Mouse (Mus musculus): ENCODE data around the gene Chfr. TPM values are rescaled to one million over a fixed set of nuclear protein-coding genes. Genes with fewer than 3 reads are reported as not detected.
A peak's percentile ranks its signal among the peaks of the same experiment; 100 is the strongest.

Chfr gene
- polyA plus RNA-seq, 1 experiment from 2014 or later, result 72.9 TPM

GRCm38 (mm10) chr5:110137816-110138215, 2.2 kb downstream of the Chfr start:
- no peaks in the 10 kb centered on the region for H3K9me3 ChIP-seq
- 96% methylated on average over 3 of the region's 3 CpGs for WGBS
- no peak overlapping the region for H3K9ac ChIP-seq
- ATAC-seq (ENCODE audit: low FRiP score, low read depth), result no peak
- peaks cover 21% of the 10 kb centered on the region for H3K4me1 ChIP-seq (replicated peaks)
- H3K27ac ChIP-seq (replicated peaks), result no peak overlapping the region
- H3K27me3 ChIP-seq, result no peaks in the 10 kb centered on the region
- H3K36me3 ChIP-seq, result peaks cover 16% of the 10 kb centered on the region; the same call in 1 of the 2 replicates
- no peak overlapping the region for H3K4me3 ChIP-seq
- no peak overlapping the region for H3K4me2 ChIP-seq

DNA sequence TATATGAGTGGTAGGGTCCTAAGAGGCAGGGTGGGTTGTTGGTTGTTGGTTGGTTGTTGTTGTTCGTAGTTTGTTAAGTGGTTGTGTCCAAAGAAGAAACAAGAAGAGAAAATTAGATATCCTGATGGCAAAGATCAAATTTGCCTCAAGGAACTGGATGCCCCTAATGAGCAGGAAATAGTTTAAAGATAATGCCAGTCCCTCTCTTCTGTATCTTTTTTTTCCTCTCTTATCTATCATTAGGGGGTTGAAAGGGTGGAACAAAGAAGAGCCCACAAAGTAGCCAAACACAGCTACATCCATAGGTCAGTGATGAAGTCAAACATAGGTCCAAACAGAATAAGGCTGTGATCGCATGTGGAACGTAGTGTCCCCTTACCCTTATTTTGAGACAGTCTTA, 3.7 kb downstream of the Chfr start:
- 98% methylated on average over 3 of the region's 3 CpGs for WGBS
- no peak overlapping the region for H3K9ac ChIP-seq
- no peaks in the 10 kb centered on the region for H3K27me3 ChIP-seq
- no peak overlapping the region for H3K4me2 ChIP-seq
- no peaks in the 10 kb centered on the region for H3K9me3 ChIP-seq
- H3K4me3 ChIP-seq, result no peak overlapping the region
- no peak overlapping the region for H3K27ac ChIP-seq (replicated peaks)
- H3K36me3 ChIP-seq, result peaks cover 28% of the 10 kb centered on the region
- peaks cover 21% of the 10 kb centered on the region for H3K4me1 ChIP-seq (replicated peaks)
- no peak for ATAC-seq (ENCODE audit: low FRiP score, low read depth)

DNA sequence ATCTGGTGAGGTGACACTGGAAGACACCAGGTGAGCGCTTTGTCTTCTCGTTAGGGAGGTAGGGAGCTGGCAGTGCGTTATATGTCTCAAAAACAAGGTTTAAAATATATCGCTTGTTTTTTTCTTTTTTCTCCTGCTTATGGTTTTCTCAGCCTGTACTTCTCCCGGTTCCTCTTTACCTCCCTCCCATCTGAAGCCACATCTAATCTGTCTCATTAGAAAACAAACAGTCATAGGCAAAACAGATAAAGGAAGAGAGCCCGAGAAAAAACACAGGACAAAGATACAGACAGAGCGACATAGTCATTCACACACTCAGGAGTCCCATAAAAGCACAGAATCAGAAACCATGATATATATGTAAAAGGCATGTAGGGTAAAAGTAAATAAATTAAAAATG, 4.8 kb downstream of the Chfr start:
- no peak for ATAC-seq (ENCODE audit: low FRiP score, low read depth)
- peaks cover 37% of the 10 kb centered on the region for H3K36me3 ChIP-seq

GRCm38 (mm10) chr5:110142309-110142708, 6.7 kb downstream of the Chfr start:
- H3K4me1 ChIP-seq (replicated peaks), result peaks cover 5% of the 10 kb centered on the region

More for the DNA sequence above, 4.8 kb downstream of the Chfr start:
- no peak overlapping the region for H3K4me2 ChIP-seq
- peaks cover 16% of the 10 kb centered on the region for H3K4me1 ChIP-seq (replicated peaks)
- H3K9me3 ChIP-seq, result no peaks in the 10 kb centered on the region
- H3K27me3 ChIP-seq, result no peaks in the 10 kb centered on the region
- H3K9ac ChIP-seq, result no peak overlapping the region
- 93% methylated on average over 7 of the region's 7 CpGs for WGBS
- no peak overlapping the region for H3K27ac ChIP-seq (replicated peaks)
- no peak overlapping the region for H3K4me3 ChIP-seq

GRCm38 (mm10) chr5:110143007-110143406, 7.4 kb downstream of the Chfr start:
- Histone ChIP-seq H3K9ac (no peak overlapping the region), H3K27me3 (no peaks in the 10 kb centered on the region), H3K9me3 (no peaks in the 10 kb centered on the region), H3K27ac (replicated peaks) (no peak overlapping the region), H3K4me2 (no peak overlapping the region), H3K36me3 (peaks cover 59% of the 10 kb centered on the region), H3K4me3 (no peak overlapping the region), H3K4me1 (replicated peaks) (no peaks in the 10 kb centered on the region)
- no peak for ATAC-seq (ENCODE audit: low FRiP score, low read depth)
- WGBS, result 91% methylated on average over 5 of the region's 5 CpGs

More at GRCm38 (mm10) chr5:110142309-110142708, 6.7 kb downstream of the Chfr start:
- WGBS, result 86% methylated on average over 2 of the region's 2 CpGs
- H3K27ac ChIP-seq (replicated peaks), result no peak overlapping the region
- no peak overlapping the region for H3K4me2 ChIP-seq
- no peaks in the 10 kb centered on the region for H3K9me3 ChIP-seq
- no peaks in the 10 kb centered on the region for H3K27me3 ChIP-seq
- H3K4me3 ChIP-seq, result no peak overlapping the region
- peaks cover 54% of the 10 kb centered on the region for H3K36me3 ChIP-seq
- ATAC-seq (ENCODE audit: low FRiP score, low read depth), result no peak
- H3K9ac ChIP-seq, result no peak overlapping the region

- no peaks in the 10 kb centered on the region for H3K4me1 ChIP-seq (replicated peaks)
- H3K9me3 ChIP-seq, result no peaks in the 10 kb centered on the region
- ATAC-seq (ENCODE audit: low FRiP score, low read depth), result no peak
- WGBS, result 94% methylated on average over 4 of the region's 4 CpGs
- H3K4me2 ChIP-seq, result no peak overlapping the region
- H3K27ac ChIP-seq (replicated peaks), result no peak overlapping the region
- H3K9ac ChIP-seq, result no peak overlapping the region
- H3K36me3 ChIP-seq, result peaks cover 63% of the 10 kb centered on the region
- no peaks in the 10 kb centered on the region for H3K27me3 ChIP-seq
- no peak overlapping the region for H3K4me3 ChIP-seq
These were observed 33.7 kb downstream of the Chfr start for GRCm38 (mm10) chr5:110169374-110169773.

DNA sequence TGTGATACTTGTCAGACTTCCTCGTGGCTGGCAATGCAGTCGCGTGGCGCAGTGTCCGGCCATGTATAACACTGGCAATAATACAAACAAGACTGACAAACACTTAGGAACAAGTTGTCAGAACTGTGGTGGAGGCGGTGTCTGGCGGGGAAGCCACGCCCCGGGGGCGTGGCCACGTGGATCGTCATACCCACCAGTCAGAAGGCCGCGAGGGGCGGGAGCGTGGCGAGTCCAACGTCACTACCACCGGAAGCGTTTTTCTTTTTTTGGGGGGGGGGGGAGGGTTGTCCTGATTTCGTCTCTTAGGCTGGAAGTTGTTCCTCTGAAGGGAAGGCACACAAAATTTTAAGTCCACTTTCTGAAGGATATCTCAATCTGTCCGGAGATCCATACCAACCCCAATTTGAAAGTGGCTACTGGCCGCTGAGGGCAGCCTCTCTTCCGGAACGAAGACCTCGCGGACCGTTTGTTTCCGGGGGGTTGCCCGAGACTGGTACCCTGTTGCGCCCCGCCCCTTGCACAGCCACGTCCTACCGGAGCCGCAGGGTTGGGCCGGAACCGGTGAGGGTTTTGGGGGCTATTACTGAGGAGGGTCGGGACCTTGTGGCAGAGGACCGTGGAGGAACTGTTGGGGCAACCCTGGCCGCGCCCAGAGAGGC, 40.8 kb downstream of the Chfr start, which contains the start of gene Golga3:
Gene Golga3 (plus strand): TSS at position 340 of the 659 bp plus-strand sequence.
- peaks cover 15% of the 10 kb centered on the region for H3K4me1 ChIP-seq (replicated peaks)
- WGBS, result under 1% methylated on average over 40 of the region's 41 CpGs
- peaks cover 6% of the 10 kb centered on the region; the same call in 1 of the 2 replicates for H3K36me3 ChIP-seq
- H3K4me3 ChIP-seq, result peak within 1 kb of the TSS; percentile 95
- H3K9me3 ChIP-seq, result no peaks in the 10 kb centered on the region
- H3K27me3 ChIP-seq, result no peaks in the 10 kb centered on the region
- ATAC-seq (ENCODE audit: low FRiP score, low read depth), result peak; percentile 97
- peak within 1 kb of the TSS; percentile 94 for H3K9ac ChIP-seq
- H3K27ac ChIP-seq (replicated peaks), result peak within 1 kb of the TSS; percentile 88
- peak within 1 kb of the TSS; percentile 86 for H3K4me2 ChIP-seq

DNA sequence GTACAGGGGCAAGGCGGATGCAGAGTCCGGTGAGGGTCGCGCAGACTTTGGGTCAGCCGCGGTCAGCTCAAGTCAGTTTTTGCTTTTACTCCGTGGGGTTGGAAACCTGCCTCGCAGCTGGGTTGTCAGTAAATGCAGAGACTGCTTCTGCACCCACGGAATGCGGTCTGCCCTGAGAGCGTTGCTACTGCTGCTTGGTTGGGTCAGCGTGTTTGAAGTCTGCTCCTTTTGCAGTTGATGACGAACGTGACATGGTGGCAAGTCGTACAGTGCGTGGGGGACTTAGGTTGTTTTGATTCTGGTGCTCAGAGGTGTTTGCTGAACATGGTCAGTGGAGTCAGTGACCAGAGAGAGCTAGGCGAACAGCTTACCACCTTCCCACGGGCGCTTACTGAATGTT, 41.4 kb downstream of the Chfr start:
- H3K9me3 ChIP-seq, result no peaks in the 10 kb centered on the region
- H3K27me3 ChIP-seq, result no peaks in the 10 kb centered on the region
- WGBS, result 3% methylated on average over 19 of the region's 19 CpGs
- H3K9ac ChIP-seq, result peak overlapping the region; percentile 94
- H3K27ac ChIP-seq (replicated peaks), result peak overlapping the region; percentile 88
- H3K4me1 ChIP-seq (replicated peaks), result peaks cover 15% of the 10 kb centered on the region
- peak overlapping the region; percentile 95 for H3K4me3 ChIP-seq
- peak overlapping the region; percentile 86 for H3K4me2 ChIP-seq
- H3K36me3 ChIP-seq, result peaks cover 7% of the 10 kb centered on the region; the same call in 1 of the 2 replicates
- ATAC-seq (ENCODE audit: low FRiP score, low read depth), result peak; percentile 49; the same call in 1 of the 2 replicates

GRCm38 (mm10) chr5:110178628-110179027, 43.0 kb downstream of the Chfr start:
- H3K9ac ChIP-seq, result no peak overlapping the region
- no peaks in the 10 kb centered on the region for H3K9me3 ChIP-seq
- H3K36me3 ChIP-seq, result peaks cover 15% of the 10 kb centered on the region; the same call in 1 of the 2 replicates
- ATAC-seq (ENCODE audit: low FRiP score, low read depth), result no peak
- no peak overlapping the region for H3K4me2 ChIP-seq
- peaks cover 15% of the 10 kb centered on the region for H3K4me1 ChIP-seq (replicated peaks)
- H3K4me3 ChIP-seq, result no peak overlapping the region
- WGBS, result 93% methylated on average over 2 of the region's 2 CpGs
- H3K27me3 ChIP-seq, result no peaks in the 10 kb centered on the region
- no peak overlapping the region for H3K27ac ChIP-seq (replicated peaks)

DNA sequence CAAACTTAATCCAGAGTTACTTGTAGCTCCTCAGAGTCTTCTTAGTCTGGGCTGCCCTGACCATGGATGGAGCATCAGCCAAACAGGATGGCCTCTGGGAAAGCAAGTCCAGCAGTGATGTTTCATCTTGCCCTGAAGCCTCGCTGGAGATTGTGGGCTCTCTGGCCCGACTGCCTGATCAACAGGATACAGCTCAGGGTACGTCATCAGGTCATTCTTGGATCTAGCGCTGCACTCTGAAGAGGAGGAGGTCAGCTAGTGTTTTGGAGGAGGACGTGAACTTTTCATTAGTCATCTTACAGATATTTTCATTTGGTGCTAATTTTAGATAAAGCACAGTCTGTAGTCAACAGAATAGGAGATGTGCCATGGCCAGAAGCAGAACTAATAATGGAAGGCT, 46.1 kb downstream of the Chfr start:
- 95% methylated on average over 5 of the region's 5 CpGs for WGBS
- Histone ChIP-seq H3K9ac (no peak overlapping the region), H3K4me2 (no peak overlapping the region), H3K9me3 (no peaks in the 10 kb centered on the region), H3K27me3 (no peaks in the 10 kb centered on the region), H3K27ac (replicated peaks) (no peak overlapping the region), H3K4me1 (replicated peaks) (peaks cover 15% of the 10 kb centered on the region), H3K36me3 (peaks cover 41% of the 10 kb centered on the region), H3K4me3 (no peak overlapping the region)
- no peak for ATAC-seq (ENCODE audit: low FRiP score, low read depth)

DNA sequence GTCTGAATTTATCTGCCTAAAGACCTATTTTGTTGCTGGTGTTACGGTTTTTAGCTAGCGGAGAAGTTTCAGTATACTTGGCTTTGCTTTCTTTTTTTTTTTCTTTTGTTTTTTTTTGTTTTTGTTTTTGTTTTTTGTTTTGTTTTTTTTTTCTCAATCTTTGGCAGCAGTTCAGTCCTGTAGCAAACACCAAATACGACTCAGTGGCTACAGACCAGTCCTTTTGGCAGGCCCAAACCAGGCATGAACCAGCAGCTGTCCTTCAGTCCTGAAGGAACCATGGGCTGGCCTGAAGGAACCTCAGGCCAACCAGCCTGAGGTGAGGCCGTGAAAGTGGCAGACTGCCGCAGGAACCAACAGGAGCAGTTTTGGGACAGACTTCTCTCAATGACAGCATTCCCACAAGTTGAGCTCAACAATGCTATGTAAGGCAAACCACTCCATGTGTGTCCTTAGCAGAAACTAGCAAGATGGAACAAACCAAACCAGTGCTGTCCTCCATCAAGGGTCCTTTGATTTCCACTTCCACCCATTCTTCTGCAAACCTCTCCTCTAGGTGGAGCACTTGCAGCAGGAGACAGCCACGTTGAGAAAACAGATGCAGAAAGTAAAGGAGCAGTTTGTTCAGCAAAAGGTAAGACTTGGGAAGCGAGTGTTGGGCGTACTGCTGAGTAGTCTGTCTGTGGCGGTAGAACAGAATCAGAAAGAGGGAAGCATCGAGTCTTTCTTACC, 67.7 kb downstream of the Chfr start:
- ATAC-seq (ENCODE audit: low FRiP score, low read depth), result no peak
- Histone ChIP-seq H3K9ac (no peak overlapping the region), H3K4me1 (replicated peaks) (no peaks in the 10 kb centered on the region), H3K9me3 (no peaks in the 10 kb centered on the region), H3K27ac (replicated peaks) (no peak overlapping the region), H3K4me2 (no peak overlapping the region), H3K4me3 (no peak overlapping the region), H3K27me3 (no peaks in the 10 kb centered on the region), H3K36me3 (peaks cover 84% of the 10 kb centered on the region)
- 88% methylated on average over 10 of the region's 10 CpGs for WGBS

DNA sequence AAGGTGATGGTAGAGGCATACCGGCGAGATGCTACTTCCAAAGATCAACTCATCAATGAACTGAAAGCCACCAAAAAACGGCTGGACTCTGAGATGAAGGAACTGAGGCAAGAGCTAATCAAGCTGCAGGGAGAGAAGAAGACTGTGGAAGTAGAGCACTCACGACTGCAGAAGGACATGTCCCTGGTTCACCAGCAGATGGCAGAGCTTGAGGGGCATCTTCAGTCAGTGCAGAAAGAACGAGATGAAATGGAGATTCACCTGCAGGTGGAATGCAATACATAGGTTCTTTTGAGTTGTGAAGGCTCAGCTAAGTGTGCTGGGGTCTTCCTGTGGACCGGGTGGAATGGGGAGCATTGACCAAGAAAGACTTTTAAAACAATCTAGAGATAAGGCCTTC, 69.1 kb downstream of the Chfr start:
- Histone ChIP-seq H3K4me1 (replicated peaks) (no peaks in the 10 kb centered on the region), H3K9me3 (no peaks in the 10 kb centered on the region), H3K4me2 (no peak overlapping the region), H3K9ac (no peak overlapping the region), H3K27me3 (no peaks in the 10 kb centered on the region), H3K27ac (replicated peaks) (no peak overlapping the region), H3K4me3 (no peak overlapping the region), H3K36me3 (peaks cover 94% of the 10 kb centered on the region)
- ATAC-seq (ENCODE audit: low FRiP score, low read depth), result no peak
- WGBS, result 84% methylated on average over 6 of the region's 6 CpGs

Measured in hindbrain, embryonic 15.5 days (tissue).